Mouse (Mus musculus): ENCODE data around the gene Pde4a.

Pde4a gene

DNA sequence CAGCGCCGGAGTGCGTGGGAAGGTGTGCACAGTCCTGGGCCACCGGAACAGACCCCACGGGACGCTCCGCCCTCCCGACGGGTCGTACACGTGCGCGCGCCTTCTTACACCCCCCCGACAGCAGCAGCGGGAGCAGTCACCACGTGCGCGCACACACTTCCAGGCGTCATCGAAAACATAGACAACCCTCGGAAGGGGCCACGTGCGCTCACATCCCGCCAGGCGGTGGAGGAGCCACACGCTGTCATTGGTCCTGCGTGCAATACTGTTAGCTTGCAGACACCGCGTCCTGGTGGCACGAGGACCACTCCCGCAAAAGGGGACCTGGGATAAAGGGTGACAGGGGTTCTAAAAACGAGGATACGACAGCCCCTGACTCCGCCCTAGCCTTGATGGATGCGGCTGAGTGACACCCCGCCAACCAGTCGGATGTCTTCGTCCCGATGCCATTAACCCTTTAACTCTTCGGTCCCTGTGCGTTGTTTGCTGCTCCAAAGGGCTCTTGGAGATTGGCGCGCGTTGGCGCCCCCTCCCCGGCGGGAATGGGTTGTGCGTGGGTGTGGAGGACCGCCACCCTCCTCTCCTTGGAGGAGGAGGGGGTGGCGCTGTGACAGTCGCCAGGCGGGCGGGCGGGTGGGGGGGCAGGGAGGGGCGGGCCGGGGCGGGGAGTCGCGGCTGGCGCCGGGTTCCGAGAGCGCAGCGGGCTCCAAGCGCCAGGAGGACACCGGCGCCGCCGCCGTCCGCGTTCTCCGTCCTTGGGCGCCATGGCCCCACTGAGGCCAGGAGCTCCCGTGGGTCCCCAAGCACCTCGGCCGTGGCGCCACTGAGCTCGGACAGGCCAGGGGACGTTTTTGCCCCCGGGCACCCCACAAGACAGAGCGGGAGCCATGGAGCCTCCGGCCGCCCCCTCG, at the start of gene Pde4a:
Gene Pde4a, plus strand, starts transcription at position 674 of the 911 bp plus-strand sequence.
- DNase-seq (ENCODE audit: extremely low spot score, low spot score) = peak; percentile 53

DNA sequence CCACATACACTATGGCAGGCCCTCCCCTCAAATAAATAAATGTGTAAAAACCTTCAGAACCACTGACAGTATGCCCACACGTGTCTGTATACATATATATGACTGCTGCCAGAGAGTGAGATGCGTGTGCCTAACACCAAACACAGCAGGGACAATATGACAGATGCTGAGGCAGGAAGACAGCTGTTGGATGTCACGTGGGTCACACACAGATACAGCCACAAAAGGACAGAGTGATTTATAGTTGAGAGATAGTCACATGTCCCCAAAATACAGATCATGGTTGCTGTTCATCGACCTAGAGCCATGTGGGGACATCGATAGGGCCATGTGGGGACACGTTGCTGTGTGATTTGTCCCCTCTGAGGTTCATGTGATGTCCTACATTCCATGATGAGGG, 48.4 kb upstream of the Pde4a start:
- DNase-seq (ENCODE audit: extremely low spot score, low spot score) = no peak

DNA sequence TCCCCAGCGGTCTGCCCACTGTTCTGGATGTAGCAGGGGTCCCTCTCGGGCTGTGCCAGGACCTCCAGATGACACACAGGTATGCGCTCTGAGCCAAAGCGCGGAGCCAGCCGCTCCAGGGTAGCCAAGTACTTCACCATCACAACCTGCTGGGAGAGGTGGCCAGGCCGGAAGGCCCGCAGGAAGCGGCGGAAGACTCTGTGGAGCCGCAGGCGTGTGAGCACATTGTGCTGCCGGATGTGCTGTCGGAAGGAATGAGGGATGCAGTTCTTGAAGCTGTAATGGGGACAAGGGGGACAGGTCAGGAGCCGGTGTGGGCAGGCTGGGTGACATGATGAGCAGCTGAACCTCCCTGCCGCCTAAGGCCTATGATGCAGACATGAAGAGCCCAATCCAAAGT, 44.0 kb upstream of the Pde4a start:
- DNase-seq (ENCODE audit: extremely low spot score, low spot score) = no peak

- no peak for DNase-seq (ENCODE audit: extremely low spot score, low spot score)
Measured at GRCm38 (mm10) chr9:21124837-21125236, 40.7 kb upstream of the Pde4a start.

DNA sequence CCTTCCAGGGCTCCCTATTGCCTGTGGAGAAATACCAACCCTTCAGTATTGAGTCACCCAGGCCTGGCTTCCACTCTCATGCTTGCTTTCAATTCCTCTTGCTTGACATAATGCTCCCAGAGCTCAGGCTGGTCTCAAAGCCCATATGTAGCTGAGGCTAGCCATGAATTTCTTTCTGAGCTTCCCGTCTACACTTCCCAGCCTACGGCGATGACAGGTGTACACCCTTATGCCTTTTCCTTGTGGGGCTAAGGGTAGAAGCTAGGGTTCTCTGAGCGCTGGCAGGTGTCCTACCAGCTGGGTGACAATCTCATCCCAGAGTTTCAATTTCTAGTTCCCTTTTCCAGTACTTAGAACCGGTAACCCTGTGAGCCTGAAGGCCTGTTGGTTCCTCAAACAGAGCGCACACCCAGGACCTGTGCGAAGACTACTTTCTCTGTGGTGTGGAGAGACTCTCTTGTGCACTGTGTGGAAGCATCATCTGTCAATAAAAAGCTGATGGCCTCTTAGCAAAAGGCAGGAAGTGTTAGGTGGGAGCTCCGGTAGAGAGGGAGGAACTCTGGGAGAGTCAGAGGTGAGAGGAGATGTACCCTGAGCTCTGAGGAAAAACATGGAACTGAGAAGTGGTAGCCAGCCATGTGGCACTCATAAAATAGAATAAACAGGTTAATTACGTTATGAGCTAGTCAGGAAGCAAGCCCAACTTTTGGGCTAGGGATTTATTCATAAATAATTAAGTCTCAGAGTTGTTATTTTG, 39.8 kb upstream of the Pde4a start:
- DNase-seq (ENCODE audit: extremely low spot score, low spot score) = no peak

- DNase-seq (ENCODE audit: extremely low spot score, low spot score) = no peak
Measured at GRCm38 (mm10) chr9:21126259-21126627, 39.3 kb upstream of the Pde4a start.

DNA sequence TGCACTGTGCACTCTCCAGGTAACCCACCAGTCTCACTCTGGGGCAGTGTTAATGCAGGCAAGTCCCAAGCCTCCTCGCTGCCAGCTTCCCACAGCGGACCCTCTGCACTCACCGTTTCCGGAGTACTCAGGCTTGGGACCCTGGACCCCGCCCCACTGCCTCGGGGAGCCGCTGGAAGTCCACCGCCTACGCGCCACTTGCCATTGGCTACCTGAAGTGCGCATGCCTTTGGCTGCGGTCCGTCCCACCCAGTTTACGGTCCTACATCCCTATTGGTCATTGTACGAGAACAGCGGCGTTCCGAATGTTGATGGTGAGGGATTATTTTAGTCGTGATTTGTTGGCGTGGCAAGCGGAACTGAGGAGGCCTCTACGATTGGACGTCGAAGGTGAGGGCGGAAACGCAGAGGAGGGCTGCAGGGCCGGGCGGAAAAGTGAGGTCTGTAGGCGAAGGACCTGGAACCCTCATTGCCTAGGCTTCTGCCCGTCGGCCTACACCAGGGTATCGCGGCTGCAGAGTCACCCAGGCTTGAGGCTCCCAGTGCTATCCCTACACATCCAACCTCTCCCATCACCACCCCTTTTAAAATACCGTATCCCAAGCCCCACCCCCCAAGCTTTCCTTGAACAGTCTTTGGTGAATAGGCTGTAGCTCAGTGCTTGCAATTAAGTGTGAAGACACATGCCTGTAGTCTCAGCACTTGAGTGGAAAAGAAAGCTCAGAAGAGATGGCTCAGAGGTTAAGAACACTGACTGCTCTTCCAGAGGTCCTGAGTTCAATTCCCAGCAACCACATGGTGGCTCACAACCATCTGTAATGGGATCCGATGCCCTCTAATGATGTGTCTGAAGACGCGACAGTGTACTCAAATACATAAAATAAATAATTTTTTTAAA, 34.2 kb upstream of the Pde4a start, which contains the start of gene Tyk2:
Gene Tyk2, minus strand, starts transcription at position 185 of the 898 bp plus-strand sequence.
- peak; percentile 88 for DNase-seq (ENCODE audit: extremely low spot score, low spot score)

GRCm38 (mm10) chr9:21132102-21132775, 33.3 kb upstream of the Pde4a start:
- DNase-seq (ENCODE audit: extremely low spot score, low spot score) = no peak

- no peak for DNase-seq (ENCODE audit: extremely low spot score, low spot score)
Measured at GRCm38 (mm10) chr9:21133064-21133707, 32.3 kb upstream of the Pde4a start.

DNA sequence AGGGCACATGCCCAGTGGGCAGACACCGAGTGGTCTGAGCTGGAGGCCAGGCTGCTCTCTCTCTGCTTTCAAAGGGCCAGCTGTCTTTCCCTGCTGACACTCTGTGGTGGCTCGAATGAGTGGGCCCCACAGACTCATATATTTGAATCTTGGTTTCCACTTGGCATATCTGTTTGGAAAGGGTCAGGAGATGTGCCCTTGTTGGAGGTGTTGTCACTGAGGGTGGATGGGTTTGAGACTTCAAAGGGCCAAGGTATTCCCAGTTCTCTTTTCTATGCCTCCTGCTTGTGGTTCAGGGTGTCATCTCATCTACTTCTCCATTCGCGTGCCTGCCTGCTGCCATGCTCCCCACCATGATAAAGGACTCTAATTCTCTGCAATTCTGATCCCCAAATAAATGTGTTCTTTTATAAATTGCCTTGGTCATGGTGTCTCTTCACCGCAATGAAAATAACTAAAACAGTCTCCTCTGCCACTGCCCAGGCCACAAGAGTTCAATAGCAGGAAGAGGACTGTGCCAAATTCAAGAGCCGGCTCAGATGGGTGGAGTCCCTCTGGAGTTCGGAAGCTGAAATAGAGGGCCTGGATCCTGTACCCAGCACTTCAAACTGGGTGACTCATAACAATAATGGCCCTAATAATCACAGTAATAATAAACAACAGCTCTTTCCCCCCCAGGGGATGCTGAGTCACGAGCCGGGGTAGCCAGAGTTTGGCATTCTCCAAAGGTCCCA, 30.8 kb upstream of the Pde4a start:
- DNase-seq (ENCODE audit: extremely low spot score, low spot score) = no peak

DNA sequence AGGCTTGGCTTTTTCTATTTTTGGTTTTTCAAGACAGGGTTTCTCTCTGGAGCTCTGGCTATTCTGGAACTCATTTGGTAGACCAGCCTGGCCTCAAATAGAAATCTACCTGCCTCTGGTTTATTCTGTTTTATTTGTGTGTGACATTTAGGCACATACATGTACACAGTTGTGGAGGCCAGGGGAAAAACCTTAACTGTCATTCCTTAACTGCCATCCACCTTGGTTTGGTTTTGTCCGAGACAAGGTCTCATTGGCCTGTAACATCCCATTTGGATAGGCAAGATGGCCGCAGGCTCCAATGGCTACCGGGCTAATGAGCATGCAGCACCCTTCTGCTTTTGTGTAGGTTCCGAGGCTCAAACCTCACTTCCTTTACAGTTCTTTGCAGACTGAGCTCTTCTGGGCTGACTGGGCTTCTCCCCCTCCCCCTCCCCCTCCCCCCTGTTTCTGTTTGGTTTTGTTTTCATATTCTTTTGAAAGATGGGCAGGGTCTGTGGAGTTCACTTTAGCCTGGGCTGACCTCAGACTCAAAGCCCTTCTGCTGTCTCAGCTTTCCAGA, 30.1 kb upstream of the Pde4a start:
- DNase-seq (ENCODE audit: extremely low spot score, low spot score) = no peak

- no peak for DNase-seq (ENCODE audit: extremely low spot score, low spot score)
Measured at GRCm38 (mm10) chr9:21135941-21136381, 29.6 kb upstream of the Pde4a start.

DNA sequence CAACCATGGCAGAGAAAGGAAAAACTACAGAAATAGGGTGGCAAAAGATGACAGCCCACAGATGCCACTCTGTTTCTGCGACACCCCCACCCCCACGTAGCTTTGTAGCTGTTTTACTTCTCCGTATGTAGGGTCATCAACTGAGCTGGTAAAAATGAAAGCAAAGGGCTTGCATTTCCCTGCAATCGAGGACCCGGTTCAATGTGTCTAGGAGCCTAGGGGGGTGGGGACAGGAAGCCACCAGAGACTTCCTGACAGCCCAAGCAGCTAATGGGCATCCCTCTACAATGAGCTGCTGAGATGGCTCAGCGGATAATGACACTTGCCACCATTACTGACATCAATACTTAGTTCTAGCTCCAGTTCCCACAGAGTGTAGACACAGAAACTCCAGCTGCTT, 29.1 kb upstream of the Pde4a start:
- no peak for DNase-seq (ENCODE audit: extremely low spot score, low spot score)

GRCm38 (mm10) chr9:21137229-21137628, 28.3 kb upstream of the Pde4a start:
- DNase-seq (ENCODE audit: extremely low spot score, low spot score) = peak; percentile 49

- no peak for DNase-seq (ENCODE audit: extremely low spot score, low spot score)
Measured at GRCm38 (mm10) chr9:21138386-21138785, 27.1 kb upstream of the Pde4a start.

DNA sequence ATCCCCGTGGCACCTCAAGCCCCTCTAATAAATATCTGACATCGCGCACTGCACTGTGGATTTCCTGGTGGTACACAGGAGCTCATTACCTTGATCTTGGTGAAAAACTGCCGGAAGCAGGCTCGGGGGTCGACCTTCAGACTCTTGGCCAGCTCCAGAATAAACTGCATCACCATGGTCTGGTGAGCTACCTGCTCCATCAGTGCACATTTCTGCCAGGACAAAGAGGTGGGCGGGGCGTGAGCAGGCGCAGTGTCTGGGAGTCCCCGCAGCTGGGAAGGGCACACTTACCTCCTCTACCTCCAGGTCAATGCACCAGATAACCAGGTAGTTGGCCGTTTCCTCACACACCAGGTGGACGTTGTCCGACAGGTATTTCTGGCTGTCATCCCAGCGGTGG, 23.6 kb upstream of the Pde4a start:
- no peak for DNase-seq (ENCODE audit: extremely low spot score, low spot score)

DNA sequence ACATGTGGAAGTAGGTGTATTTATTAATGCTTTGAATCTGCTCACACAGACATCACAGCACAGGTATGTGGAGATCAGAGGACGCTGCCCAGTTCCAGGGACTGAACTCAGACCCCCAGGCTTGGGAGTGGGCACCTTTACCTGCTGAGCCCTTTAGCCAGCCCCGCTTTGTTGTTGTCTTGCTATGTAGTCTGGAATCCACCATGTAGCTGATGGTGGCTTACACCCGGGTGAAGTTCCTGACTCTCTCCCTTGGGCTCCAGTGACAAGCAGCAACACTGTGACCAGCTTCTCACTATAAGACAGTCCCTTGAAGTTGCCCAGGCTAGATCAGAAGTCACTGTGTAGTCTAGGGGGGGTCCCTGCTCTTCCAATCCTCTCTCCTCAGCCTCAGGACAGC, 21.2 kb upstream of the Pde4a start:
- DNase-seq (ENCODE audit: extremely low spot score, low spot score) = no peak

GRCm38 (mm10) chr9:21145431-21145830, 20.1 kb upstream of the Pde4a start:
- DNase-seq (ENCODE audit: extremely low spot score, low spot score) = no peak

- DNase-seq (ENCODE audit: extremely low spot score, low spot score) = no peak
Measured at GRCm38 (mm10) chr9:21146722-21147121, 18.8 kb upstream of the Pde4a start.

Measured in neural tube, embryonic 10.5 days (tissue).